Mouse (Mus musculus) ZHBTc4 (cell line): ENCODE measurements around the gene Gm1043.

Experiments
- DNase-seq: peaks from one replicate; pipeline ENCODE4 v3.0.0-alpha.2; 2011; ENCODE audit warnings: low read depth, low spot score

Gm1043 gene

GRCm38 (mm10) chr5:37198011-37198688 is 113.0 kb downstream of the Gm1043 start:
- no peak for DNase-seq

- DNase-seq = no peak
Measured at GRCm38 (mm10) chr5:37202285-37202684, 117.1 kb downstream of the Gm1043 start.

GRCm38 (mm10) chr5:37204886-37205285 is 119.7 kb downstream of the Gm1043 start:
- DNase-seq = no peak

GRCm38 (mm10) chr5:37205420-37205819 is 120.2 kb downstream of the Gm1043 start:
- no peak for DNase-seq

- DNase-seq = no peak
Measured at GRCm38 (mm10) chr5:37206364-37206763, 121.2 kb downstream of the Gm1043 start.

GRCm38 (mm10) chr5:37212938-37213708 is 128.0 kb downstream of the Gm1043 start:
- no peak for DNase-seq

GRCm38 (mm10) chr5:37213709-37214103 is 128.5 kb downstream of the Gm1043 start:
- DNase-seq = no peak

- DNase-seq = no peak
Measured at GRCm38 (mm10) chr5:37214614-37215013, 129.4 kb downstream of the Gm1043 start.

- DNase-seq = no peak
Measured at GRCm38 (mm10) chr5:37215276-37215675, 130.1 kb downstream of the Gm1043 start.

- peak; percentile 64 for DNase-seq
Measured at GRCm38 (mm10) chr5:37219615-37220014, 134.4 kb downstream of the Gm1043 start.

GRCm38 (mm10) chr5:37220575-37220974 is 135.4 kb downstream of the Gm1043 start:
- no peak for DNase-seq

GRCm38 (mm10) chr5:37221563-37221962 is 136.4 kb downstream of the Gm1043 start:
- no peak for DNase-seq

GRCm38 (mm10) chr5:37222316-37222715 is 137.1 kb downstream of the Gm1043 start:
- no peak for DNase-seq

GRCm38 (mm10) chr5:37225708-37226107 is 140.5 kb downstream of the Gm1043 start:
- no peak for DNase-seq

GRCm38 (mm10) chr5:37227956-37228680 is 142.9 kb downstream of the Gm1043 start:
- DNase-seq = no peak

GRCm38 (mm10) chr5:37228894-37229293 is 143.7 kb downstream of the Gm1043 start:
- DNase-seq = no peak

- DNase-seq = no peak
Measured at GRCm38 (mm10) chr5:37233010-37233557, 147.9 kb downstream of the Gm1043 start.

GRCm38 (mm10) chr5:37238654-37239053 is 153.5 kb downstream of the Gm1043 start:
- no peak for DNase-seq

GRCm38 (mm10) chr5:37240550-37240949 is 155.4 kb downstream of the Gm1043 start:
- peak; percentile 74 for DNase-seq

- no peak for DNase-seq
Measured at GRCm38 (mm10) chr5:37241224-37241623, 156.1 kb downstream of the Gm1043 start.

- DNase-seq = peak; percentile 86
Measured at GRCm38 (mm10) chr5:37241651-37242151, 156.5 kb downstream of the Gm1043 start, which contains the start of gene Crmp1. TSS of gene Crmp1 (plus strand) at chr5:37241940.
